Mouse (Mus musculus) urinary bladder, postnatal 4 days (tissue): ENCODE measurements at regions not wholly inside any gene's neighbourhood (a gene's known extent, or its start where the extent isn't known, plus 50 kb on each side); places are given as distances from the start of the nearest gene placed in this dataset.
"Not testable (repeated sequence)": the region's sequence is repeated elsewhere in the genome, so short reads cannot be mapped to it uniquely, and the experiment has no call there.

Source experiments
- DNase-seq, 2 experiments: peaks; one replicate each; pipeline ENCODE4 v3.0.0; 2021 to 2022; ENCODE audit warnings: low spot score in 2 of 2

DNA sequence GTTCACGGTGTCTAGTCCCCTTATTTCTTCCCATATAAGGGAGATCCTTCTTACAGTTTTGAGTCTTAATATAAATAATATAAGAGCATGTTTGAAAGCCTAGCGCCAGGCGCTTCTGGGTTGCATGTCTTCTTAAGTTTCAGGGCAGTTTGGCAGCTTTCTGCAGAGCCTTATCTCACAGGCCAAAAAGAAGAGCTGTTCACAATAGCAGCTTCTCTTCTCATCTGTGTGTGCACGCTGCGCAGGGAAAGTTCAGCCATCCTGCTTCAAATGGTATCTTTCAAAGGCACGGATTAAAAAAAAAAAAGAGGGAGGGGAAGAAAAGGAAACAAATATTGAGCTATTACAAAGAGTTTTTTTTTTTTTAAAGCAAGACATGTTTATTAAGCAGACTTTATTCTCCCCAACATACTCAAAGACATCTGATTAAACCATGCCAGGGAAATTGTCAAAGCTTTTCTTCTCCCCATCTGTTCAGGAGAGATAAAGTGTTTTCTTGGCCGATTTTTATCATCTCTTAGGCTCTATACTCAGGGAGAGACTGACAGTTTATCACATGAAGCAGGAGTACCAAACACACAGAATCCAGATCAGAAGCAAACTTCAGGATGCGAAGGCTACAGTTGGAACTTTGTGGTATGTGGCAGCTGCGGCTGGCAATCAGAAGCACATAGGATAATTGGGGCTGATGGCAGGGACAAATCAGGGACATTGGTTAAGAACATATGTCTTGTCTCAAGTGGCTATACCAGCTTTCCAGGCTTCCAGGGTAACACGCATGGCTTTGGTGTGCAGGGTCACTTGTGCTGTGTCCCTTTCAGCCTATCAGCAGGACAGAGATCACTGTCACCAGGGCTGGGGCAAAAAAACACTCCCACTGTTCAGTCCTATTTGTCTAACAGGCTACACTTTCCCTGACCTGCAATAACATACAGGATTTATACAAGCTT lies 206.9 kb upstream of the Pfkp start:
- no peak for DNase-seq

DNA sequence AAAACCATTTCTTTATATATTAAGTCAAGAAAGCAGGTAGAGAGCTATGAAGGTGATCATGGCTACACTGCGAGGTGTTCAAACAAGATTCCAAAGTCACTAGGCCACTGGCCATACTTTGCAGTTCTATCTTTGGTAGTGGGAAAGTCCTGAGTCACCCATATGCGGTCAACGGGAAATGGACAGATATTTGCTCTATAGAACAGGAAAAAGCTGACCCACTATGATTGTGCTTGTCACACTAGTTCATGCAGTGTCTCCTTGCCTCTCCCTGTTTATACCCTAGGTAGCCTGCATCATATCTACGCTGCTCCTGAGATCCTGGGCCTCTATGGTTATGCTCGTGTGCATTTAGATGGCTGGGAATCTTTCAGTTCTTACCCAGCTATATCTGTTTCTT lies 188.9 kb upstream of the Pfkp start:
- no peak for DNase-seq

DNA sequence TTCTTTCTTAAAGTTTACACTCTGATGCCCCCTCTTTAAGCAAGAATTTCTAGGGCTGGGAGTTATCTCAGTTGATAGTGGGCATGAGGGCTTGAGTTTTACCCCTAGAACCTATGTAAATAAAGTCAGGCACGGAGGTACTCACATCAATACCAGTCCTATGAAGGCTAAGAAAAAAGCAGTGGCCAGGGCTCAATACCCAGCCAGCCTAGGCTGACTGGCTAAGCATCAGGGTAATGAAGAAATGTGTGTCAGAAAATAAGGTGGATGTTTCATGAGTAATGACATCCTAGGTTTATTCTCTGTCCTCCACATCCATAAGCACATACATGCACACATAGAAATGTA lies 188.5 kb upstream of the Pfkp start:
- no peak for DNase-seq

DNA sequence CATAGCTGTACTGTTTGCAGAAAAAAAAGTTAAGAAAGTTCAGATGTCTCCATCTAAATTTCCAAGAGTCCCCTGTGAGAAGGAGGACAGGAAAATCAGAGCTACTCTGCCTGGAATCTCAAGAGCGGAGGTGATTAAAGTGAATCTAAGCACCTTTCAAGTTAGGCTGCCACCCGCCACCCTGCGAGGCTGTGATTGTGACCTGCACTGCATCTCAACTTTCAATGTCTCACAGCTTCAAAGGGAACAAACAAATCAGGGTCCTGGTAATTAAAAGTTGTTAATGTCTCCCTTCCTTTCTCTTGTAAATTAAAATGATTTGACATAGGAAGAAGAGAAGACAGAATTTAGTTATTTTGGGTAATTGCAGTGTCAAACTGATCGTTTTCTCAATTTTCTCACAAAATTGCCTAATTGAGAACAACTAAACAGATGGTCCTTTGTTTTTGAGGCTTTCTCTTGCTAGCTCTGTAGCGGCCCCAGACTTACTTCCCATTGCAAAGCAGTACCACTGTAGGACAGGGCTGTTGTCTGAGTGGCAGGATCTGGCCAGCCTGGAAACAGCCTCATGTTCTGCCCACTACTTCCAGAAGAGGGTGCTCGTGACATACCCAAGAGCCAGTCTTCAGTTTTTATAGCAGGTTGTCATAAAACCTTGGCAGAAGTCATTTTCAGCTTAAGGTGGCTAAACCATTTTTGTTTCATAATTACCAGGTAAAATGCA lies 187.9 kb upstream of the Pfkp start:
- peak in 1 of 2 experiments; percentile 21 for DNase-seq

DNA sequence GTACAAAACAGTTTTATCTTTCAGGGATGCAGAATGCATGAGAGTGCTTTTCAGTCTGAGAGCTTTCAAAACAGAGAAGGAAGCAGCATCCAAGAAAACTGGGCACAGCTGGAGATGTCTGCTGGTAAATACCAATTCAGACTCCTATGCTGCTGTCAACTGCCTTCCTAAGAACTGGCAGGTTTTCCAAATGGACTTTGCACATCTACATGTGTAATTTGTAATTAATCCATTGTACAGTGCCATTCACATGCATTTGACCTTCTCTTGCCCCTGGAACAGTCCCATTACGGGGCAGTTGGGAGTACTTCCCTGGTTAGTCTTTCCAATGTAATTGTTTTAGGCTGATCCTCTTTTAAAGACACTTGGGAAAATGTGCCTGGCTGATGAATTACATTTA lies 181.3 kb upstream of the Pfkp start:
- no peak for DNase-seq

DNA sequence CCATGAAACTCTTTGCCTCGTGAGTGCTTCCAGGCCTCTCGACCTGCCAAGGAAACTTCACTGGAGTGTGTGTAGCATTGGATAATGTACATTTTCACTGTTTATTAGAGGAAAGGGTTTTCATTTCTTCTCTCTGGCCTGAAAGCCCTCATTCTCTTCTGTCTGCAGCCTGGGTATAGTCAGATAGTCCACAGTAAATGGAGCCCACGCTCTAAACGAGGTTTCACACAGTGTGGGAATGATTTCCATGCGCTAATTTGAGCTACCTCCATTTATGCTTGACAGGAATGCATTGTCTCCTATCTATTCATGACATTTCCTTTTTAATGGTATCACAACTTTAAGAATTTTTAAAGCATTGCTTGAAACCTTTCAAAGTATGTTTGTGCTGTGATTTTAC lies 180.8 kb upstream of the Pfkp start:
- no peak for DNase-seq

DNA sequence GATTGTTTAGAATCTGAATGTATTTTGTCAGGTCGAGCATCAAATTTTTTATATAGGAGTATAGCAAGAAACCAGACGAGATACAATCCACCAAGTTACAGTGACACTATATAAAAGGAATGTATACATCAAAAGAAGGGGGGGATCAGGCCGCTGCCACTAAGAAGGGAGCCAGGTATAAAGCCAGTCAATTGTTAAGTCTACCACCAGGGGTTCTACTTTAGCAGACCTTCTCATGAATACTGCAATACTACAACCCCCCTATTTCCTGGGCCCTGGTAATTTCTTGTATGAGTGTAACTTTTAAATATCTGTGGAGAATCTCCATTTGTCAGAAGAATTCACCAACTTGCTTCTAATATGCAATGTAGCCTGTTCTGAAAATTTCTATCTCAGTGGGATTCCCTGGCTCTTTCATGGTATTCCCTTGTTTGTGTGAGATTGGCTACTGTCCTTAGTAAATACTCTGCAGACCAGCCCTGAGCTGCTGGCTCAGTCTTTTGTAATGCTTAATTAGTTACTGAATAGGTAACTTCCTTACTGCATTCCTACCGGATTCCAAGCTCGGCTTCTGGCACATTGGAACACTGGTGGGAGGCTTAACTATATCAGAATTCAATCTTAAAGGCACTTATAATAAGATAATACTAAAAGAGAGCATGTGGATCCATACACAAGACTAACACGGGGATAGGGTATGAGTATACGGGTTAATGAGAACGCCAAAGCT lies 180.2 kb upstream of the Pfkp start:
- DNase-seq = not testable (repeated sequence)

DNA sequence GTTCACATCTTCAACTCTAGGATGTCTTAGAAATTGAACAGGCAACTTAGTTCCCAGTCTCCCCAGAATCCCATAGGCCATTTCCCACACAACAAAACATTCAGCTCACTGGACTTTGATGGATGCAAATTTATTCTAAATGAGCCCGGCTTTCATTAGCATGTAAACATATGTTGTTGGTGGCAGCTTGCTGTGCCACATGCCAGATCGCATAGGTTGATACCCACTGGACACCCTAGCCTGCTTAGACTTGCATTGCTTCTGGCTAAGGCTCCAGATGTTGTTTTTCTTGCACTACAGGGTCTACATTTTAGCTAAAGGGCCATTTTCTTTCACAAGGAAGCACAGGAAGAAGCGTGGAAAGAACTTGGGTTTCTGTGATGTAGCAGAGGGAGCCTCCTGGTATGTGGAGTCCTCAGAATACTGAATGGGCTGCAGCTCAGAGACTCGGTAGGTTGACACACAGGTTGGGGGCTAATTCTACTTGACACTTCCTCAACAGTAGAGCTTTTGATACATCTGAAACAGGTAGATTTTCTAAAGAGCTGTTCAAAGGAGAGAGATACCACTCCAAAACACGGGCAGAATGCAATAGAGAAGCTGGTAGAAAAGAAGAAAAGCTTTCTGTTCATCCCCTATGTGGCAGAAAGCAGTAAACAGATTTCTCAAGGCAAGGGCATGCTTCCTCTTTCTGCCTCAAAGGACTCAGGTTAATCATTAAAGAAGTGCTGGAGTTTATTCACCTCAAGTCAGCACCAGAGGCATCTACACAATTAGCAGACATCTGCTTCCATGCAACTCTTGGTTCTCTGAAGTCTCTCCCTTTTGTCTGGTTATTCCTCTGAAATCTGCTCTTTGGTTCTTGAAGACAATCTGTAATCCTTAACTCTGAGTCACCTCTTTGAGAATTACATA lies 153.9 kb upstream of the Pfkp start:
- no peak for DNase-seq

DNA sequence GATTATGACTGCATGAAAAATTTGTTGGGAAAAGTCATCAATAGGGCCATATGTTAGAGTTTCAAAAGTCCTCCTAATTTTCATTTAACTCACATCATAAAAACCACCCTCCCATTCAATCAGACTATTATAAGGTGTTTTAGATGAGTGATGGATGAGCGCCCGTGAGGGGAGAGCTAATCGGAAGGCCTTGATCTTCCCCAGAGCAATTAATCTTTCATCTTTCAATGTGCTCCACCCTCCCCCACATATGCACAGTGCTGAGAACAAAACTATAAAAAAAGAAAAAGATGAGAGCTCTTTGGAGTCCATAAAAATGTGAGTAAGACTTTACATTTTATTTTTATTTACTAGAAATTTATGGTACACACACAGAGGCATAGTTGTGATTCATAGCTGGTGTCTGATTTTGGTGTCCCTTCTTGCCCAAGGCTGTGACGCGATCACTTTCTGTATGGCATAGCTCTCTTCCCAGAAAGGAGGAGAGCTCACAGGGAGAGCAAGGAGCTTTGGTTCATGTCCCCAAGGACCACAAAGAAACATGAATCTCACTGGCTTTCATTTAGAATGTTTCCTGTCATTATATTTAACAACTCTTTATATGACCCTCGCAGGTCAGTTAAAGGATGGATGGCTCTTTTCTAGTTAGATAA lies 119.5 kb upstream of the Pfkp start:
- no peak for DNase-seq

DNA sequence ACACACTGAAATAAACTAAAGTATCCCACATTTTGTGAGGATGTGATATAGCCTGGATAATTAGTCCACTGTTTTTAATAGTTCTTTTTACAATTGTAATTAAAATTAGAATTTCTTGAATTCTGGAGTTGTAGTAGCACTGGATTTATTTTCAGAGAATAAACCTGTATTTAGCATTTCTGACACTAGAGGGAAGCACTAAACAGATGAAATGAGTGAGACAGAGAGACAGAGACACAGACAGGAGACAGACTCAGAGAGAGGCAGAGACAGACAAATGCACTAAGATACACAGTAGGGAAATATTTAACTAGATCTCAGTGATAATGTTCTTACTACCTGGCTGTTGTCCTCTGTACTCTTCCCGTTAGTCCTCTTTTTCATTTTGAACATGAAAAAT lies 108.6 kb upstream of the Pfkp start:
- DNase-seq = no peak

DNA sequence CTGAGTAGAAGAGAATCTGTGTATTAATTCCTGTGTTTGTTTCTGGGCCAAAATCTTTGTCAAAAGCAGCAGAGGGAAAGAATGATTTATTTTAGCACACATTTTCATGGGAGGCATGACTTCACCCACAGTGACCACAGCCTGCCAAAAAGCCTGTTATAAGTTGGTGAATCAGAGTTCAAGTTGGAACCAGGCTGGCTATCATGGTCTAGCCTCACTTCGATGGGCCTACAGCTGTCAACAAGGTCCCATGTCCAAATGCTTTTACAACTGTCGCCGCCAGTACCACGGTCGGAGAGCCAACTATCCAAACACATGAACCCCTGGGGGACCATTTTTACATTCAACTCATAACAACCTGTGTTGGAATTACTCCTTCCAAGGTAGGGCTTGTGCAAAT lies 103.0 kb upstream of the Pfkp start:
- DNase-seq = no peak

DNA sequence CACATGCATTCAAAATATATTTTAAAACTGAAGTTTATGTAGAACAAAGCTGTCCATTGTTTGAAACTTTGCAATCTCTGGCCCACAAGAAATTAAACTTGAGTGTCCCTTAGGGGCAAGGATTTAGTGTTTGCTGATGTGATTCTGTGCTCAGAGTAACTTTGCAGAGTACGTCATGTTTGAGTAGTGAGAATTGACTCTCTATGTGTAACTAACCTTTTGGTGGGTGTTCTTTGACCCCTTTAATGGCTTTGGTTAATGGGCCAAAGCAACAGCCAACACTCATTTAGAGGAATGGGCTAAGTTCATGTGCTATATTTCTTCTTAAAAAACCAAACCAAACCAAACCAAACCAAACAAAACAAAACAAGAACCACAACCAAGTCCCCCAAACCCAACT lies 102.6 kb upstream of the Pfkp start:
- no peak for DNase-seq

DNA sequence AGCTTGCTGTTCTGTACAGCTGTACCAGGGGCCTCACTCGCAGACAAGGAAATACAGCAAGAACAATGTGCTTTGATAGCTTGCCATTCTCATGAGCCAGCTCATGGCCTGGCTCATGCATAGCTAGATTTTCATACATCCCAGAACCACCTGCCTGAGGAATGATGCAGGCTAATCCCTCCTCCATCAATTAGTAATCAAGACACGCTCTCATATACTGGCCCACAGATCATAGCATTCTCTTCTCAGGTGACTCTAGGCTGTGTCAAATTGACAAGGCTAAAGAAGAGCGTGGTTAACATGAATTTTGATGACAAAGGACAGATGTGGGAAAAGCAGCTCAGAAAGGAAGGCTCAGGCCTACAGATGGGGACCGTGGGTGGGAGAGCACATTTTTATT lies 93.3 kb upstream of the Pfkp start:
- no peak for DNase-seq

DNA sequence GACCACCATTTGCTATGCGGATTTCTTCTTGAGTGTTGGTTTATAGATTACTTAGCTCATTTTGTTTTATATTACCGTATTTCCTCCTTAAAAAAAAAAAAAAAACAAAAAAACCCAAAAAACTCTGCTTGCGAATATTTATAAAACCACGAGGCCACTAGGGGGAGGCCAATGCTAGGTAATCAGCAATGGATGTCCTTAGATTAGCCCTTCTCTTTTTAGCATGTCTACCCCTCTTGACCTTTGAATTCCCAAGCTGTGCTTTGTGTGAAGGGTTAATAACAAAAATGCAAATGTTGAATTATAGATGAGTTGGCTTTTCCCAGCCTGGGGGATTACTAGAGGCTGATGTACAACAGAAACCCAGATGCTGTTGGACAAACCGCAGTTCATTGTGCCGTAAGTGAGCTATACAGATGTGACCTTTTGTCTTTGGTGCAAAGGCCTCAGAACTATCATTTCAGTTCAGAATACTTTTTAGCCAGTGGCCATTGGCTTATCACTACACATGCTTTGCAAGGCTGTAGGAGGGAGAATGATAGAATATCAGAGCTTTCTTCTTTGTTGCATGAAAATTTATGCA lies 88.5 kb upstream of the Pfkp start:
- no peak for DNase-seq
